17 mouse cellular contexts compared by ENCODE assay signal in genomic region chr19:14681306-14681705, GRCm38 (mm10).
A peak's percentile ranks its signal among the peaks of the same experiment; 100 is the strongest.
DNase-seq lines count a peak whose midpoint lies in the region; ATAC-seq and TF ChIP-seq lines count a peak whose summit lies in the region.
"Had no signal": no experiment of that assay in that cellular context is flagged by ENCODE, and none has a peak within 500 bp of the region (broad histone marks: within the 10 kb centered on the region; RNA-seq: fewer than 3 reads in every experiment).

No protein-coding gene starts in this region.

- WGBS in kidney, embryonic 15.5 days: 30% methylated on average over 11 of the region's 11 CpGs
- 77% methylated on average over 11 of the region's 11 CpGs for WGBS in liver, embryonic 11.5 days

- H3K9me3 ChIP-seq in kidney, embryonic 15.5 days (replicated peaks): no peaks in the 10 kb centered on the region
- no peaks in the 10 kb centered on the region for H3K9me3 ChIP-seq in E14TG2a.4 (ENCODE audit: low read length)
- no peaks in the 10 kb centered on the region for H3K9me3 ChIP-seq in liver, embryonic 11.5 days (ENCODE audit: control insufficient read depth, low read length)
- H3K9me3 ChIP-seq: heart, embryonic 12.5 days; liver, embryonic 12.5 days; neural tube, embryonic 13.5 days had no signal

- H3K36me3 ChIP-seq in kidney, embryonic 15.5 days: no peaks in the 10 kb centered on the region
- H3K36me3 ChIP-seq in E14TG2a.4 (ENCODE audit: insufficient read depth, low read length): no peaks in the 10 kb centered on the region
- no peaks in the 10 kb centered on the region for H3K36me3 ChIP-seq in liver, embryonic 11.5 days (ENCODE audit: control insufficient read depth, insufficient read depth, low read length)
- H3K36me3 ChIP-seq: heart, embryonic 12.5 days; liver, embryonic 12.5 days; neural tube, embryonic 13.5 days had no signal

- no peak overlapping the region for H3K27ac ChIP-seq in kidney, embryonic 15.5 days
- no peak overlapping the region for H3K27ac ChIP-seq in liver, embryonic 11.5 days (ENCODE audit: low read depth, low read length)
- H3K27ac ChIP-seq: liver, embryonic 12.5 days; neural tube, embryonic 13.5 days had no signal

- no peak for ATAC-seq in kidney, embryonic 15.5 days (replicated peaks; ENCODE audit: low FRiP score)
- no peak for ATAC-seq in liver, embryonic 11.5 days (replicated peaks; ENCODE audit: low FRiP score)
- ATAC-seq: inflammation-experienced regulatory T-cells, adult 6 months; liver, embryonic 12.5 days; midbrain, embryonic 16.5 days; Patski had no signal

- no peaks in the 10 kb centered on the region for H3K27me3 ChIP-seq in kidney, embryonic 15.5 days
- no peaks in the 10 kb centered on the region for H3K27me3 ChIP-seq in E14TG2a.4 (ENCODE audit: insufficient read depth, low read length)
- no peaks in the 10 kb centered on the region for H3K27me3 ChIP-seq in liver, embryonic 11.5 days (replicated peaks; ENCODE audit: control insufficient read depth, insufficient read depth, low read length)
- H3K27me3 ChIP-seq: heart, embryonic 12.5 days; liver, embryonic 12.5 days; neural tube, embryonic 13.5 days had no signal

- no peak overlapping the region for H3K4me3 ChIP-seq in kidney, embryonic 15.5 days (replicated peaks)
- peak overlapping the region; percentile 27 for H3K4me3 ChIP-seq in E14TG2a.4 (replicated peaks; ENCODE audit: low read length)
- no peak overlapping the region for H3K4me3 ChIP-seq in liver, embryonic 11.5 days (ENCODE audit: low read depth, low read length)
- H3K4me3 ChIP-seq: heart, embryonic 12.5 days; liver, embryonic 12.5 days; neural tube, embryonic 13.5 days had no signal

- H3K9ac ChIP-seq in kidney, embryonic 15.5 days: no peak overlapping the region
- H3K9ac ChIP-seq in liver, embryonic 11.5 days (ENCODE audit: low read depth, low read length): no peak overlapping the region
- H3K9ac ChIP-seq: heart, embryonic 12.5 days; liver, embryonic 12.5 days; neural tube, embryonic 13.5 days had no signal

- H3K4me1 ChIP-seq in kidney, embryonic 15.5 days: peaks cover 8% of the 10 kb centered on the region; the same call in 1 of the 2 replicates
- H3K4me1 ChIP-seq in E14TG2a.4 (replicated peaks; ENCODE audit: low read depth, low read length): peaks cover 74% of the 10 kb centered on the region
- no peaks in the 10 kb centered on the region for H3K4me1 ChIP-seq in liver, embryonic 11.5 days (replicated peaks; ENCODE audit: control insufficient read depth, insufficient read depth, low read length)
- H3K4me1 ChIP-seq: heart, embryonic 12.5 days; liver, embryonic 12.5 days; neural tube, embryonic 13.5 days had no signal

- H3K4me2 ChIP-seq in kidney, embryonic 15.5 days: peak overlapping the region; percentile 26
- no peak overlapping the region for H3K4me2 ChIP-seq in liver, embryonic 11.5 days
- H3K4me2 ChIP-seq: heart, embryonic 12.5 days; liver, embryonic 12.5 days; neural tube, embryonic 13.5 days had no signal

- DNase-seq in kidney, adult 18-20 months: no peak
- DNase-seq in brain, adult 2 months (ENCODE audit: low read depth, low spot score): peak; percentile 46
- DNase-seq in layer of hippocampus, postnatal 36 days: peak; percentile 33 to 41
- DNase-seq in thymus, postnatal 36 days: no peak
- DNase-seq in liver, embryonic 11.5 days (ENCODE audit: low spot score): no peak
- DNase-seq: cerebellum, postnatal 36 days; lung, postnatal 36 days; retina, postnatal 1 day; thymus, postnatal 25 days had no signal

- no peak for TF ChIP-seq CTCF in E14TG2a.4 (conservative IDR thresholded peaks at IDR 0.05; ENCODE audit: low read length)

Comparison
In these comparisons a context has a peak if more than half of its experiments do, and no peak if none do; other contexts are left out.
1. DNase-seq: peak in brain, adult 2 months (single experiment) and layer of hippocampus, postnatal 36 days (2 of 2); none in kidney, adult 18-20 months (single experiment), thymus, postnatal 36 days (0 of 2) and liver, embryonic 11.5 days (single experiment).